Mouse (Mus musculus) cerebral cortex, adult 2 months (tissue): ENCODE results near the gene Aldh3a2.

Experiments
- WGBS: fragments of 180-500 bp; shearing (Covaris S2); methylation state at CpG from one replicate; pipeline ENCODE4 v1.1.7; 2018; 5-methylcytosine and 5-hydroxymethylcytosine counted together

Aldh3a2 gene

DNA sequence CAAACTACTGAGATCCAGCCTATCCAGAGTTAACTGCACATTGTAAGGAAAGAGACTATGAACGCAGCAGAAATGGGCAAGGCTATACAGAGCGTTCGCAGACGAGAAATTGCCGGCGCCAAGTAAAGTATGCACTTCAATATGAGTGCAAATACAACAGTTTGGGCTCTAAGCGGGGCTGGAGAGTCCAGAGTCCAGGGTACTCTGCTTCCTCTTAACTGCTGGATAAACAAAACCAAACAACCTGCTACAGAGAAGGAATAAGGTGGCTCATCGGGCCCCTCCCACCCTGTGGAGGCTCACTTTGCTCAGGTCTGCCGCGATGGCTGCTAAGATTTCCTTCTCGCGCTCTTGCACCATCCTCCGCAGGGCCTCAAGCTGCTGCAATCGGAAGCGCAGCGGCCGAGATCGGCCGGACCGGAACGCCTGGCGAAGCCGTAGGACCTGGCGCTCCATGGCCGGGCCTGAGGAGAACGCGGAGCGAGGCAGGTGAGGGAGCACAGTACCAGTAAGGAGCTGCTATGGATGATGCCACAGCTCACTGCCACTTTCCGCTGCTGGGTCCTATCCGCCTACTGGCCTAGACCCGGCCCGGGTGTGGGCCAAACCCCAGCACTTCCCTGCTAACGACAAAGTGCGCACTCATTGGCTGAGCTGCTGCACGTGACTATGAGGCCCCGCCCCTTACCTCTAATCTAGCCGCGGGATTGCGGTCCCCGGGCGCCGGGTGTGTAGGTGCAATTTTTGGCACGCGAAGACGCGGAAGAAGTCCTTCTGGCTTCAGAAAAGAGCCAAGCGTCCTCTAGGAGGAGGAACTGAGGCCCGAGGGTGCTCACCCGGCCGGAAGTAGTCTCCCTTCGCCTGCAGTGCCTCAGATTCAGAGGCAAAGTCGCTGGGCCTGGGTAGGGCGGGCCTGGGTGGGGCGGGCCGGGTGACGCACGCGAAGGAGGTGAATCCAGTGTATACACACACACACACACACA is at the start of gene Aldh3a2:
Aldh3a2 (minus strand) TSS at position 914 of the 983 bp plus-strand sequence.
- WGBS = under 1% methylated on average over 58 of the region's 58 CpGs

DNA sequence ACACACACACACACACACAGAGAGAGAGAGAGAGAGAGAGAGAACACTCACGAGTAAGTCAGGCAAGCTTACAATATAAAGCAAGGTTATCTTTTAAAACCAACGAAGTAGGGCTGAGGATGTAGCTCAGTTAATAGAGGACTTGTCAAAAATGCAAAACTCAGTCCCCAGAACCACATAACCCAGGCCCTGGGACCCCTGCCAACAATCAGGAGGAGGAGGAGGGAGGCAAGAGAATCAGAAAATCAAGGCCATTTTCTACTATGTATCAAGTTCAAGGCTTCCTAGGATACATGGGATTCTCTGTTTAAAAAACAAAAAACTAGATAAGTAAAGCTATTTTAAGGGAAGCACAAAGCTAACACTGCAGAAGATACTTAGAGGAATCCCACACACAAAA is 49.6 kb upstream of the Aldh3a2 start:
- 58% methylated on average over 2 of the region's 2 CpGs for WGBS

DNA sequence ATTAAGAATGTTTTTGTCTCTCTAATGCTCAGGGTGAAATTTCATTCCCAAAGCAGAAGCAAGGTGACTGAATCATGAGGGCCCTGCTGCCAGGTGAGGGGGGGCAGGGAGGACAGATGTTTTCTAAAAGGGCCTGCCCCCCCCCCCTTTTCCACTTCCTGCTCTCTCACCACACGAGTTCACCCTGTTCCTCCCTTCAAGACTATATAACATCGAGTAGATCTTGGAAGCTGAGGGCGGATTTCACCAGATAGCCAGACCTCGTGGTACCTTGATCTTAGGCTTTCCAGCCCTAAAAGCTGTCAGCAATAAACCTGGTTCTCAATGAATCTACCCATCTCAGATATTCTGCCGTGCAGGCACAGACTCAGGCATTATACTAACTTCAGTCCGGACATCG is 43.1 kb upstream of the Aldh3a2 start:
- WGBS = 81% methylated on average over 7 of the region's 7 CpGs

DNA sequence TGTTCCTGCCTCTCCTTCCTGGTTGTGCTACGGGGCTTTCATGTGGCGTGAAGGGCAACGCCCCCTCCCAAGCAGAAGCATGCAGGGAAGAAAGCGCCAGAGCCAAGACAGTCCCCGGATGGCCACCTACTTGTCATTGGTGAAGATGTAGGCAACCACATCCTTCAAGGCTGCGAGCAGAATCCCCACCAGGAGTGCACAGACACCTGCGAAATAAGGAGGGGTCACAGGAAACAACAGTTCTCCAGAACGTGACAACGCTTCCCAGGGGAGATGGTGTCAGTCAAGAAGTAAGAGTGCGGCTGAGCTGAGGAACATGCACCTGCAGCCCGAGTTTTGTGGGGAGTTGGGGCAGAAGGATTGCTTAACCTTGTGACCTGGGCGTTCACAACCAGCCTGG is 42.6 kb upstream of the Aldh3a2 start:
- WGBS = 73% methylated on average over 12 of the region's 12 CpGs

DNA sequence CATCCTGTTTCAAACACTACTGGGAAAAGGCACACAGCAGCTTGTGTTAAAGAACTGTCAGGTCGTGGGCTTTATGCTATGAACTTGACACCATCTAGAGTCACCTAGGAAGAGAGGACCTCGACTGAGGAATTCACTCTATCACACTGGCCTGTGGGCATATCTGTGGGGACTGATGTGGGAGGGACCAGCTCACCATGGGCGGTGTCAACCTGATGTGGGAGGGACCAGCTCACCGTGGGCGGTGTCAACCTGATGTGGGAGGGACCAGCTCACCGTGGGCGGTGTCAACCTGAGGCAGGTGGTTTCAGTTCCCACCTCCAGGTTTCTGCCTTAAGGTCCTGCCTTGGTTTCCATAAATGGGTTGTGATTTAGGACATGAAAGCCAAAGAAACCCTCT is 40.5 kb upstream of the Aldh3a2 start:
- WGBS = 43% methylated on average over 7 of the region's 7 CpGs

DNA sequence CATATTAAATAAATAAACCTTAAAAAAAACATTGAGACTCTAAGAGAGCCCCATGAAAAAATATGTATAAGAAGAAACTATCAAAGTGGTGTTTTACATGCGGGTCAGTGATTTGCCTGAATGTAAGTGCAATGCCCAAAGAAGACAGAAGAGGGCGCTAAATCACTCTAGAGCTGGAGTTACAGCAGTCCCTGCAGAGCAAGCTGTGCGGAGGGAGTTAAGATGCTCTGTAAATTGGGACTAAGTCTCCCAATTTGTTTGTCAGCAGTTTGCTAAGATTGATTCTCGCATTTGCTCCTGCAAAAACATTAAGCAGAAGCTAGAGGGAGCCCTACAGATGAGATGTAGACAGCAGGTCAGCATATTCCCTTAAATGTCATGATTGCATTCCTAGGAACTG is 38.1 kb upstream of the Aldh3a2 start:
- WGBS = 77% methylated on average over 4 of the region's 4 CpGs

DNA sequence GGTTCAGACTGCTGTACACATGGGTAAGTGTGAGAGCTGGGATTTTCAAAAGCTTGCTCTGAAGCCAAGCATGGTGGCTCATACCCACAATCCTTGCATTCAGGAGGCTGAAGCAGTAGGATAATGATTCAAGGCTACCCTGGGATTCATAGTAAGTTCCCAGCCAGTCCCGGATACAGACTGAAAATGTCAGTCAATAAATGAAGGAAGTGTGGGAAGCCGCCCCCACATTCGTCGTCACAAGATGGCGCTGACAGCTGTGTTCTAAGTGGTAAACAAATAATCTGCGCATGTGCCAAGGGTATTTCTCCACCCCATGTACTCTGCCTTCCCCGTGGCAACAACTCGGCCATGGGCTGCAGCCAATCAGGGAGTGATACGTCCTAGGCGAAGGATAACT is 37.3 kb upstream of the Aldh3a2 start:
- 90% methylated on average over 7 of the region's 10 CpGs for WGBS

DNA sequence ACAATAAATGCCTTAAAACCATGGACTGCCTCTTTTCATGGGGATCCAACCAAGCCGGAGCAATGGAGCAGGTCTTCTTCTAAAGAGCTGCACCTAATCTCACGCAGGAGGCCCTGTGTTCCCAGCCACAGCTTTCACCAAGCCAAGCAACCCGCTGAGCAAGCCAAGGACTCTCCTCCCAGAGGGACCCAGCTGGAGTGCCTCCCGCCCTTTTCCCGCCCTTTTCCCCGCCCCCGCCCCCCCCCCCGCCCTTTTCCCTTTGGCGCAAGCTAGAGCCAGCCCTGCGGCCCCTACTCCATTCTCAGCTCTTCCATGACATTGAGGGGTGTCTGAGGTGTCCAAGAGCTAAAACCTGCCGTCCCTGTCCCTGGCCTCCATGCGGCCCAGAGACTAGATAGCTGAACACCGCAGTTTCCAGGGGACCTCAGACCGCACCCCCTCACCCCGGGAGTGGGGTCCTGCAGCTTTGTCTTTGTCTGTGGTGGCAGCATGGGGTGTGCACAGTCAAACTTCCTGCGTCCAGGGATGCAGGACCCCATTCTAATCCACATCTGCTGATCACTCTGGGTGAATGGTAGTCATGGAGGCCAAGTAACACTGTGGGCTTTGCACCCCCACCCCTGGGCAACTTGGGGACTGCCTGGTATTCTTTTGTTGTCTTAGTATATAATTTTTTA is 33.6 kb upstream of the Aldh3a2 start:
- WGBS = 39% methylated on average over 16 of the region's 16 CpGs

DNA sequence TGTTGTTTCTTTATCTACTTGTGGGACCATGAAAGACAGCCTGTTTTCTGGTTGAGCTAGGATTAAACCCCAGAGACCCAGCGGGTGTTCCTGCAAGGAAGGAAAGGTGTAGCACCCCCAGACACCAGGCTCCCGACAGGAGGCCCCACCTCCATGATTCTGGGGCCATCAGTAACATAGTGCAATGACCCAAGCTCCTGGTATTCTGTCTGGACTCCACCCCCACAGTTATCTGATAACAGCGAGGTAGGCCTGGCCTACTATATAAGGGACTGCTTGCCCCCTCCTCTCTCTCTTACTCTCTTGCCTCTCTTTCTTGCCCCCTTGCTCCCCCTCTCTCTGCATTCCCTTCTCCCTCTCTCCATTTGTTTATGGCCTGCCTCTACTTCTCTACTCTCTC is 32.9 kb upstream of the Aldh3a2 start:
- 88% methylated on average over 3 of the region's 3 CpGs for WGBS

DNA sequence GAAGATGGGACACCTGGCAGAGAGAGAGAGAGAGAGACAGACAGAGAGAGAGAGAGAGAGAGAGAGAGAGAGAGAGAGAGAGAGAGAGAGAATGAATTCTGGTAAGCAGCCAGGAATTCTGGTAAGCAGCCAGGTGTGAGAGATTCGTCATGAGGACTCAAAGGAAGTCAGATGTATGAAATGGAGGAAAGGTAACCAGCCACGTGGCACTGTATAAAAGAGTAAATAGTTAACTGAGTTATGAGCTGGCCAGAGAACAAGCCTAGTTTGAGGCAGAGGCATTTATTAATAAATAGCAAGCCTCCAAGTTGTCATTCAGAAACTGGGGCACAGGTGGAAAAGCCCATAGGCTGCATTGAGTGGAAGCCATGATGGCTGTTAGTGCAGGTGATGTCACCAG is 30.6 kb upstream of the Aldh3a2 start:
- WGBS = 58% methylated on average over 2 of the region's 2 CpGs

DNA sequence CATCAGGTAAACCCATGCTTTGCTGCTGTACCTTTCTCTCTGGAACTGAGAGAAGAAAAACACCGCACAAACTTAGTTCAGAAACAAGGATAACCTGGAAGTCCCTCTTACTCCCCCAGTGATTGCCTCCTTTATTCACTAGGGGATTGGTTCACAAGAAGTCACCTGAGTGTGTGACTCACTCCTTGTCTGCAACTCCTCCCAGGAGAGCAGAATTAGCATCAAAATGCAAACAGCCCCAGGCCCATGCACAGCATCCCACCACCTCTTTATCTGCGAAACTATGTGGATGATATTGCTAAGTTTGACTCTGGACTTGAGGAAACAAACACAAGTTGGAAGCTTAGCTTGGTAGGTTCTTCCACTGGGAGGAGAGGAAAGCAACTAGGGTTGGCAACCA is 30.1 kb upstream of the Aldh3a2 start:
- whole genome bisulfite sequencing = 94% methylated on average over 2 of the region's 2 CpGs

DNA sequence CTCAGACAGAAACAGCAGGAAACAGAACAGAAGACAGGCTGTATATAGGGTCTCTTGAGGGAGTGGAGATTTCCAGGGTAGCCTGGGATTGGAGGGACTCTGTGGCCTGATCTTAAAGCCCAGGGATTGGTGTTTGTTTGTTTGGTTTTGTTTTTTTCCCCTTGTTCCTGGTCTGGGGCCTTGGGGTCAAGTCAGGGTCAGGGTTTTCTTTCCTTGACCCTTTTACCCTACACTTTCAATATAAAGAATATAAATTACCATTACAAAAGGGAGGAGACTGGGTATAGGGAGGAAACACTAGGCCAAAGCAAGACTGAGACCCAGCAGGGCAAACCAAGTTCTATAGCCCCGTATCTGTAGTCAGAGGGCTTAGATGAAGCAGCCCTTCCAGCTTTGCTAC is 29.3 kb upstream of the Aldh3a2 start:
- 83% methylated on average over 1 of the region's 1 CpGs for WGBS

DNA sequence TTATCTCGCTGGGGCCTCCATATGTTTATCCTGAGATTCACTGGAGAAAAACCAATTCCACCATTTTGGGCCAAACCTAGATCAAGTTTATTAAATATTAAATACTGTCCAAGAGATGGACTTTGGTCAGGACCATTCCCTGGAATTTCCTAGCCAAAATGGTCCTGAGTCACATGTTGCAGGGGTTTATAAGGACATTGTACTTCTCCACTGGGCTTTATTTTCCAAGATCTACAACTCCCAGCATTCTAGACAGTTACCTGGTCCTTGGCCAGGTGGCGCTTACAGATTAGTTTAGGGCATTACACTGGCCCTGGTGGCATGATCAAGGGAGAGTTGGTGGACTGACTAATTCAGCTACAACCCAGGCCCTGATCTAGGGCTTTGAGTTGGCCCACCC is 28.3 kb upstream of the Aldh3a2 start:
- WGBS = 96% methylated on average over 2 of the region's 2 CpGs

DNA sequence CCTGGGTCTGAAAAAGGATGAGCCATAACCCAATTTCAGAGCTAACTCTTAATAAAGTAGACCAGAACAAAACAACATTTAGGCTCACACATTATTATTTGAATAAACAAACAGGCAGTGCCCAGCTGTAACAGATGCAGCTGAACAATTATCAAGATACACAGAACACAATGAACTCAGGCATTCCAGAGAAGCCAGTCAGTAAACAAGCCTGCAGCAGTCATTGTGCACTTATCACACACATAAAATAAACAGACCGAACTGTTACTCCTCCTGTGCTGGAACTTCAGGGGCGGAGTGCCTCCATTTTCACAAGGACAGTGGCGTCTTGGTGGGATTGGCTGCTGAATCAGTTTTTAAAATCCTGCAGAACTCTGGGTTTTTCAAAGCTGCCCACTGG is 27.2 kb upstream of the Aldh3a2 start:
- WGBS = 57% methylated on average over 3 of the region's 3 CpGs

DNA sequence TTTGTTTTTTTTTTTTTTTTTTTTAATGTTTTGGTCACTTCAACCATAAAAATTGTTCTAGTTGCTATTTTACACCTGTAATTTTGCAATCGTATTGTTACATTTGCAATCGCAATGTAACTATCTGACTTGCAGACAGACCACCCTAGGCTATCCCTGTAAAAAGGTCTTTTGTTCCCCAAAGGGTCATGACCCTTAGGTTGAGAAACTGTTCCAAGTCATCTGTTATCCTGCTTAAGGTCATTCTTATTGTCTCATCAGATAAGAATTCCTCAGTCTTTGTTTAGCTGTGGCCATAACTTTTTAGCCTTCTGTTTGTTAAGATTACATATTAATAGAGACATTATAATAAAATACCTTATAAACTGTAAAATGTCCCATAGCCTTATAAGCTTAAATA is 26.0 kb upstream of the Aldh3a2 start:
- WGBS = 89% methylated on average over 2 of the region's 2 CpGs

DNA sequence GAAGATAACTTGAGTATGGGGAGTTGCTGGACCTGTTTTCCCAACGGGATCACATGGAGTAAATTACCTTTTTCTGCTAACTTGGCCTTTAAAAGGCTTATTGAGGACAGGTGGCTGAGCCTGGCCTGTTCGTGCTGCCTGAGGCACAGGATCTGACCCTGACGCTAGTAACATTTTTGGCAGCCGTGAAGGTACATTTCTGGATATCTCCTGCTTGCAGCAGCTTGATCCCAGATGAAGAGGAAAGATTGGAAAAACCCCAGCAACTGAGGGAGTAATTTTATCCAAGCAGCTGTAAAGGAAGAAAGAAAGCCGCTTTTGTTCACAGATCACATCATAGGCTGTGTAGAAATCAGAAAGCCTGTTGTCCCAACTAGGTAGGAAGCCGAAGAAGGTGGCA is 17.1 kb upstream of the Aldh3a2 start:
- 48% methylated on average over 6 of the region's 6 CpGs for WGBS

DNA sequence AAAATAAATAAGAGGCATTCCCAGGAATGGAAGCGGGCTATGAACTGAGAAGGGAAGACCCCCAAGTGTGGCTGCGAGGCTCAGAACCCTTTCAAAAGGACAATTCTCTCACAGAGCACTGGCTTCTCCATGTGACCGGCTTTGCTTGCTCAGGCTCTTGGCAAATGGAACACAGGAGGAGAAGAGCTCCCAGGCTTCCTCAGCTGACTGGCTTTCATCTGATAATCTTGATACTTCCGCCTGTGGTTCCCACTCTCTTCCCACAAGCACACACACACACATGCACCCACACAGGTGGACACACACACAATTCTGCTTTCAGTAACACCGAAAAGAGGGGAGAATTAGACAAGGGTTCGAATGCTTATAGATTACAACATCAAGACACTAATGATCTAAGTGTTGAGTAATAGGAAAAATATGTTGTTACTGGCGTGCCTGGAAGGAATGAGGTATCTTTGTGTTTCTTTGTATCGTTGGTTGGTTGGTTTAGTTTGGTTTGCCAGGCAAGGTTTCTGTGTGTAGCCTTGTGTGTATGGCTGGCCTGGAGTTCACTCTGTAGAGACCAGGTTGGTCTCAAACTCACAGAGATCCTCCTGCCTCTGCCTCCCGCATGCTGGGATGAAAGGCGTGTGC is 16.3 kb upstream of the Aldh3a2 start:
- 74% methylated on average over 10 of the region's 10 CpGs for WGBS

DNA sequence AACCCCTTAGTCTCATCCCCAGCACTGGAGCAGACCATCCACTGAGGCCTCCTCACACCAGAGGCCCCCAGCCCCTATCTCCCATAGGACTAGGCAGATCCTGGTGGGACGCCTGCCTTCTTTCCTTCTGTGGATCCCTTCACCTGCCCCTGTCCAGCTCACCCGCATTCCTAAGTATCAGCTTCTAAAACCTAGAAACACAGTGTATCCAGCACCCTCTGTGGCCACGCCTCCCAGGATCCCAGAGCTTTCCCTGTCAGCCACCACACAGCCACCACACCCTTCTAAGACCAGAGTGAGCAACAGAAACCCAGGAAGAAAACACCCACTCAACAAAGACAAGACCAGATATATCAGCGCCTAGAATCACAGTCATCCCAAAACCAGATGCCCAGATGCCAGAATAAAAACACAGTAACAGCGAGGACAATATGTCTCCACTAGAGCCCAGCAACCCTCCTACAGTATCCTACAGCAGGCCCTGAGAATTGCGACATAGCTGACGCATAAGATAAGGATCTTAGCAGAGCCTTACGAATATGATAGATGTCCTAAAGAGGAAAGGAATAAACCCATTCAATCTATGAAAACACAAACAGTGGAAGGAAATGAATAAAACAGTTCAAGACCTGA is 11.3 kb upstream of the Aldh3a2 start:
- 64% methylated on average over 8 of the region's 8 CpGs for WGBS

DNA sequence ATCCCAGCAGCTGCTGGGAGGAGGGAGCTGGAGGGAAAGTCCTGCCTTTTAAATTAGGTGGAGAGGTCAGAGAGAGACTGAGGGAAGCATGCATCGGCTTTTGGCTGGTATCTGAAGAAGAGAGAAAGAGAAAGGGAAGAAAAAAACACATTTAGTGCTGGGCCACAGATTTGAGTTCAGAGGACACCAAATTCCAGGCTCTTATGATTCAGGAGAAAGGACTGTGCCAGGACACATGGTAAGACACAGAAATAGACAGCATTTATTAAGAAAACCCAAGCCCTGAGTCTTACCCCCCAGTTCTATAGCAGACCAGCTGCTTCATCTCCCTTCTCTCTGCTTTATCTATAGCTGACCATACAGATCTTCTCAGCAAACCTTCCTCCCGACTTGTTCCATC is 10.7 kb upstream of the Aldh3a2 start:
- 71% methylated on average over 2 of the region's 2 CpGs for WGBS

DNA sequence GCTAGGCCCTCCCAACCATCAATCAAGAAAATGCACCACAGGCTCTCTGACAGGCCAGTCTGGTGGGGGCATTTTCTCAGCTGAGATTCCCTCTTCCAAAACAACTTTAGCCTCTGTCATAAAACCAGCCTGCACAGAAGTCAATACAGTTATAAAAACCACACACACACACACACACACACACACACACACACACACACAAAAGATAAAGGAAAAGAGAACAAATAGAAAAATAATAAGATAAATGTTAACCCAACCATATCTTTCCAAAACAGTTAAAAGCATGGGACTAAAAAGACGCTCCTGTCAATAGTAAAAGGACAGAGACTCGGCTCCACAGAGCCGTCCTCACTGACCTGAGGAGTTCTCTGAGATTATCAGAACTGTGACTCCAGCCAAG is 9.2 kb upstream of the Aldh3a2 start:
- 92% methylated on average over 3 of the region's 3 CpGs for WGBS

DNA sequence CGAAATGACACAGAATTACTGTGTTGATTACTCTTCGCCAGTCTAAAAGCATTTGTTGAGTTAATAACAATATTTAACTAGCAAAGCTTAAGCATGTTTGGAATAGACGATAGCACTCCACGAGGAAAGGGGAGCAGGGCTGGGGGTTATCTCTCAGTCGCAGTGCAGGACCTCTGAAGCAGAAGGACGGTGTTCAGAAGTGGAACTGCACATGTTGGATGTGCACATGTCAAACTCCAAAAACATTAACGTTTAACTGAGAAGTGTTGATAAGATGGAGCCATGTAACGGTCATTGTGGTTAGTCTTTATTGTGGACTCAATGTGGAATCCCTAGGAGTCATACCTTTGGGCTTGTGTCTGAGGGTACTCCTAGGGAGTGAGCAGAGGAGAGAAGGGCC is 7.8 kb upstream of the Aldh3a2 start:
- 89% methylated on average over 8 of the region's 8 CpGs for WGBS

DNA sequence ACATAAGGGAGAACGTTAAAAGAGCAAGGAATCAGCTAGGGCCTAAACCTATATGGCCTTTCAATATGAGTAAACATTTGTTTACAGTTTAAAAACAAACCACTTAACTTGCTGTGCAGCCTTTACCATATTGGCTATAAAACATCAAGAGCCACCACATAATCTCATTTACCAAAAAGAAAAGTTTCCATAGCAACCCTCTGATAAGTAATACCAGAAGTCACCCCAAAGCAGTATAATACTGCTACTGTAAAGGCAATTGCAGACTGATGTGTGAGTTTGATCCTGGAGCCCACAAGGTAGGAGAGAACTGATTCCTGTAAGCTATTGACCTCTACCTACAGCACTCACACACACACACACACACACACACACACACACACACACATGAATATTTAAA is 7.2 kb upstream of the Aldh3a2 start:
- 76% methylated on average over 1 of the region's 1 CpGs for WGBS
